Mouse (Mus musculus) adipocyte (in vitro differentiated cells): ENCODE measurements around the gene Tmem242.
"Not testable (repeated sequence)": the region's sequence is repeated elsewhere in the genome, so short reads cannot be mapped to it uniquely, and the experiment has no call there.

Experiments
- DNase-seq: peaks from one replicate; pipeline ENCODE4 v3.0.0-alpha.2; 2016; ENCODE audit warnings: low spot score

Gene Tmem242

DNA sequence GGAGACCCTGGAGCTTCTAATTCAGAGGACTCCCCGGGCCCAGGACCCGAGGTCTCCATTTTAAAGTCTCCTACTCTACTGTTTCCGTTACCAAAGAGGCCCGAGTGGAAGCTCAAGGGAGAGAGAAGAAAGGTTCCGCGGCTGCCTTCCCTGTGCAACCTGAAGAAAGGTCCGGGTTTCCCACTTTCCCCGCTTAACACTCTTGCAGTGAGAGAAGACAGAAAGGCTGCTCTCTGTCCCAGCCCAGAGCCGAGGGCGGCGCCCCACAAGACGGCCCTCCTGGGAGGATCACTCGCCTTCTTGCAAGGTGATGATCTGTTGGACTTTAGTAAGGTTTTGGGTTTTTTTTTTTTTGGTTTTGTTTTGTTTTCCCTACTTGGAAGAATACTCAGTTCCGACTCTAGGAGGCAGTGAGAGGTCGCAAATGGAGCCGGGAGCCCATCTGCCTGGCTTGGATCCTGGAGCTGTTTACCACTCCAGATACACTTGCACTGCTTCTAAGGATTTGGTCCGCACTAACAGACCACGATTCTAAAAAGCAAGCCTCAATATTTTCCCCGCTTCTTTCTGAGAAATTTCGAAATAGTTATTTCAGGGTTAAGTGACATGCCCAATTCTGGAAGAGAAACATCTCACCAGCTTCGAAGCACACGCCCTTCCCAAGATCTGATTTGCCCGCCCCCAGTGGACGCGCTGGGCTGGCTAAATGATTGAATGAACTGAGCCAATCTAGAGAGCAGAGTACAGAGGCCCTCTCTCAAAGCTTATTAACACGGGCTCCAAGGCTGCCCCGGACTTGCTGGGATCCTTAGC is at the start of gene Tmem242:
TSS of gene Tmem242 (minus strand) at position 101 of the 813 bp plus-strand sequence.
- peak; percentile 96 for DNase-seq

DNA sequence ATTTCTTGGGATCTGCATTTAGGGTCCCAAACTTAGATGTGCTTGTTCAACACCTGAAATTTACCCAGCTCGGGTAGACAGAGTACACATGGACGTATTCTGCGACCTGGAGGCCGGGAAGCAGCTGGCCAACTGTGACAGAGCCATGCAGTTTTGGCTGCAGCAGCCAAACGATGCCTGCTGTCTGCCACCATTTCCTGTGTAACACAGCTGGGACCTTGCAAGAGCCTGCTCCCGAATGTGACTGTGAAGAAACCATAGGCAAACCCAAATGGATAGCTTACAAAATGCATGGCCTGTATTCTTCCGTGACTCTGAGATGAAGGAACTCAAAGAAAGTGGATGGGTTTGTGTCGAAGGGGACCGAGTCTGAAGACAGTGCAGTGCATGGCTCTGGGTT is 48.1 kb upstream of the Tmem242 start:
- DNase-seq, result no peak

DNA sequence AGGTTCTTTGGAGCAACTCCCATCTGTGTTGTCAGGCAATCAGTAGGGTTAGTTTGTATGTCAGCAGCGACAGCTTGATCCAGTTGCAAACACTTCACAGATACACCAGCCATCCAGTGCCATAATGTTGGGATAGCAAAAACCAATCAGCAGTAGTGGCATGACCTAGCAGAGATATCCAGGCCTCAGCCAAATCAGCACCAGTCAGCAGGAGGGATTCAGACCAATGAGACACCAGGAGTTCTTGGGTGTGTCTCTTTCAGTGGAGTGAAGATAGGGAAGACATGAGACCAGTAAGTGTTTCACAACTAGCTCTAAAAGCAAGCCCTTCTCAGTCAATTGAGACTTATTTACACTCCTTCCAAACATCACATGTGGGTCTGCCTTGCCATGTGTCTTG is 44.6 kb upstream of the Tmem242 start:
- no peak for DNase-seq

DNA sequence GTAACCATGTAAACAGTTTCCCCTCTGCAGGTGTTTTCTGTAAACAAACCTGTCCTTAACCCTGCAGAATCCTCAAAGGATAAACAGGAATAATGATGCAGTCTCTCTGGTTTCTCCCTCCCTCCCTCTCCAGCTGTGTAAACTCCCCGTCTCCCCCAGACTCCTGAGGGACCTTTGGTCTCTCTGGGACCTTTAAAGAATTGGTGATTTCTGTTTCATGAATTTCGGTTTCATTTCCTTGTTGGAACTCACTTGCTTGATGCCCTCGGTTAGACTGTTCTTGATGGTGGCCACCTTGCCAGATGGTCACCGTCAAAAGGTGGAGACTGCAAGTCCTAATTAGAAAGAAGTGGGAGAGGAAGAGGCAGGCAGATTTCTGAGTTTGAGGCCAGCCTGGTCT is 43.4 kb upstream of the Tmem242 start:
- no peak for DNase-seq

DNA sequence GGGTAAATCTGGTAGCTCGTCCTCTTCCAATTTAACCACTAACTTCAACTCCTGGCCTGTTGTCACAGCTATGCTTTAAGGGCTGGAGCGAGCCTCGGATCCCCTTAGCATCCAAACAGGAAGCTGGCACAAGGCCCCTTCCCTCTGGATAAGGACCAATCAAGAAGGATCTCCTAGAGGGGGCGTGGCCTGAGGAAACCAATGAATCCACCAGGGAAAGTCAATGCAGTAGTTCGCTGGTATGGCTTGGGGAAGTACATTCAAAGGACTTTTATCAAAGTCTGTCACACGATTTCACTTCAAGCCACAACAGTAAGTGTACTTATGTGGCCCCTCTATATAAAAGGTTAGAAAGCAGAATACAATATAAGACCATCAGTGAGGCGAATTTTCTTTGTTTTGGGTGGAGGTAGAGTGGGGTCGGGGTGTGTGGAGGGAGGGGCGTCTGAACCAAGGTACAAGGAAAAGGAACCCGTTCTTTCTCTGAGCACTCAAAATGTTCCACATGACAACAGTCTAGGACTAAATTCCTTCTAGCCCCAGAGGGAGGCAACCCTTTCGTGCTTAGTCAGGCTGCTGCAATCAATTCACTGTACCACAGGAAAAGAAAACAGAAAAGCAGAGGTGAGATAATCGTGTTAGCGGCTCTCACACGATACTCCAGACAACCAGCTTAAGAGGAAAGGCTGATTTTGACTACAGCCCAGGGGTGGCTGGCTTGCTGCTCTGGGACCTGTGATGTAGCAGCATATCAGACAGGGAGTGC is 36.1 kb upstream of the Tmem242 start:
- no peak for DNase-seq

DNA sequence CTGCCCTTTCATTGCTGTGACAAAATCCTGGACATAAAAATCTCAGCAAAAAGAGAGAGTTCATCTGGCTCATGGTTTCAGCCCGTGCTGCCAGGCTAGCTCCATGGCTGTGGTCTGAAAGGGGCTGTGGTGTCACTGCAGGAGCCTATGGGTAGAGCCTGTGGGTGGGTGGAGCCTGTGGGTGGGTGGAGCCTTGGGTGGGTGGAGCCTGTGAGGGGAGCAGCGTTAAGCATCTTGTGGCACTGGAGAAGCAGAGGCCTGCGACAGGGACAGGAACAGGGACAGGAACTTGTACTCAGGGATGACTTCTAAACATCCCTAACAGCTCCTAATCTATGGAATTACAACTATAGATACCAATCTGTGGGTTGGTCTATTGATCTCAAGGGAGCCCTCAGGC is 32.2 kb upstream of the Tmem242 start:
- DNase-seq, result no peak

DNA sequence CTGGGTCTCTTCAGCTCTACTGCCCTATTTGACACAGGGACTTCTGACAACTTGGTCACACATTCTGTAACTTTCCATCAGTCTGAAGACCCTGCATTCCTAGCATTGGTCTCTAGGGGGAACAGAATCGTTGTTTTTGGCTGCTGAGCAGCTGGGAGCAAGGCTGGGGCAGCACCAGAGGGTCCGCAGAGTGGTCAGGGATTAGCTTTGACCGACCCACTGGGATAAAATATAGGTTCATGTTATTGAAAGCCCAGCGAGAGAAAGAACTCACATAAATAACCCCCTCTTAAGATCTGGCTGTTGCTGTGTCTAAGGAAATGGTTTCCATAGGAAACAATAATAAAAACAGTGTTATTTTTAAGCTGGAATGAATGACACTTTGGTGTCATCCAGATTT is 27.1 kb upstream of the Tmem242 start:
- DNase-seq, result no peak

DNA sequence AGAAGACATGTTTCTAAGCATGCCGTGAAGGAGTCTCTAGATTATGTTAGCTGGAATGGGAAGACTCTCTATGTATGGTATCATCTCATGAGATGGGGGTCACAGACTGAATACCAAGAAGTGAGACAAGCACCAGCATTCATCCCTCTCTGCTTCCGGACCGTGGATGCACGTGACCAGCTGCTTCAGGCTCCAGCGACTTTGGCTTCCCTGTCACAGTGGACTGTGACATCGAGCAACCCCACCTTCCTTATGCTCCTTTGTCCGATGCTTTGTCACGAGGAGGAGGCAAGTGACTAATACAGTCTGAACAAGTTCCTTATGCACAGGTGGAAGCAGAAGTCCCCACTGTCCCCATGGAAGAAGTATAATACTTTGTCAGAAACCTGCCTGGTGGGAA is 26.7 kb upstream of the Tmem242 start:
- DNase-seq, result no peak

DNA sequence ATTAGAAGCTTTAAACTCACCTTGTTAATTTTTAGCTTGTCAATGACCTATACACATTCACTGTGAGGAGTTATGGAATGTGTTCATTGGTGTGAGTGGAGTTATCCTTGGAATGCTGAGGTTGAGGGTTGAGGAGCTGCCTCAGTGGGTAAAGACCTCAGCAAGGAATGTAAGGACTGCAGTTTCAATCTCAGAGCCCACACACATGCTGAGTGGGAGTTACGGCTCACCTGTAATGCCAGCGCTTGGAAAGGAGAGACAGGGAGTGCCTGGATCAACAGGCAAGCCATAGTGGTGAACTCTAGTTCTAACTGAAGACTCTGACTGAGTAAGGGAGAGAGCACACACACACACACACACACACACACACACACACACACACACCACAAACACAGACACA is 23.9 kb upstream of the Tmem242 start:
- no peak for DNase-seq

DNA sequence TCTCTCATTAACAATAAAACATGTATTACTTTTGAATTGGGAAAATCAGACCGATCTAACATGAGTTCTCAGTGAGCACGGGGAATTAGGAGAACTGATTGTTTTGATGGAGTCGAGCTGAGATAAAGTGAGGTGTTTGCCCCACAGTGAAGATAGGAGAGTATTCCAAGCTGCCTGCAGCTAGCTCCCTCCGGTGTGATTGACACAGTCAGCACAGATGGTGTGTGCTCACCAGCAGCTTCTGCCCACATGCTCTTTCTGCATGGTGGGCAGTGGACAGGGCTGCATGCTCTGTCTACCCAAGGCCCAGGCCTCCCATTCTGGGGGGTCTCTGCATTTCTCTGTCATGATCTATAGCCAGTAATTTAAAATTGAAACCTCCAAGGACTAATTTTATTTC is 13.6 kb upstream of the Tmem242 start:
- DNase-seq, result no peak

DNA sequence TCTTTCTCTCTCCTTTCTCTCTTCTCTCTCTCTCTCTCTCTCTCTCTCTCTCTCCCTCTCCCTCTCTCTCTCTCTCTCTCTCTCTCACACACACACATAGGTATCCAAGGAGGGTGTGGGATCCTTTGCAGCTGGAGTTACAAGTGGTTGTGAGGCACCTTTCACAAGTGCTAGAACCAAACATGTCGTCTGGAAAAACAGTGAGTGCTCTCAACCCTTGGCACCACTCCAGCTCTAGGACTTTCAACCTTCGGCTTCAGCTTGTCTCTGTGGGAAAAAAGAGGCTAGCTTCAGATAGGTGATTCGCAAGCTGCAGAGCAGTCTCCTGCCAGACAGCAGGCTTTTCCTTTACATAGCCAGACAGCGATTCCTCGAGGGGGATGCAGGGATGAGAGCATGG is 3.7 kb upstream of the Tmem242 start:
- no peak for DNase-seq

DNA sequence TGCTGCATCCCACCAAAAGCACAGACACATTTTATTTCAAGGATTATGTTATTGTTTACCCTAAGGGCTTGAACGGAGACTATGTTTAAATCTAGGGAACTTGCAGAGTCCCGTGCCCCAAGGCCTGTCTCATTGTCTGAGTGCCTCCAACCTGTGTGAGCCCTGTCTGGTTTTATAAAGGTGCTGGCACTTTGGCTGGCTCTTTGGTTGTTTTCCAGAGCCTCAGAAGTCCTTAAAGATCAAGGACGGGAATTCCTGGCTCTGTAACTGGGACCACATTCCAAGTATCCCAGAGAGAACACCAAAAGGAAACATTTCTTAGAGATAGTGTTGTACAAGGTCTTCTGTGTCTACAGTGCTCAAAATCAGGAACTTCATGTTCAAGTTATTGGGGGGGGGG is 3.2 kb upstream of the Tmem242 start:
- no peak for DNase-seq

DNA sequence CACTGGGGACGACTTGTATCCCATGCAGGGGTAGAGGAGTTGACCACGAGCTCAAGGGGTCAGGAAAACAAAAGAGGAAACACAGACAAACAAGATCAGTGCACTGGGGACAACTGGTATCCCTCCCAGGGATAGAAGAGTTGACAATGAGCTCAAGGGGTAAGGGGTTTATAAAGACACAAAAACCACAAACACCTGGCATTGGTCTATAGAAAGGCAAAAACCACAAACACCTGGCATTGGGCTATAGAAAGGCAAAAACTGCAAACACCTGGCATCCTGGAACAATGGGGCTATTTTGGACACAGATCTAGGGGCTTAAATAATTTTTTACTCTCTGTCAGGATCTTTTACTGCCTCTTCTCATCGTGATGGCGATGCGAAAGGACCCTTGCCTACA is 2.3 kb upstream of the Tmem242 start:
- not testable (repeated sequence) for DNase-seq

DNA sequence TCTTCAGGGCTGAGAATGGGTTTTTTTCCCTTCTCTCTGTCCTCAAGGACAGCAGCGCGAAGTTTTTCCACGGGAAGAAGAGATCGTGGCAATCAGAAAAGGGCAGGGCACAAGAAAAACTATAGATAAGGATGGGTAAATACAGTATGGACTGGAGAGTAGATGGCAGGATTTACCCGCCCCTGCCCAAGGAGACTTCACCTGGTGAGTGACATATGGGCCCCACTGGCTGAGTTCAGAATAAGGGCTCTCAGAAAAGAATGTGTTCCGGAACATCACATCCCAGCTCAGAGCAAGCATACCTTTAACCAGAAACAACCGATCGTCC is 264 bp downstream of the Tmem242 start:
- DNase-seq, result no peak

DNA sequence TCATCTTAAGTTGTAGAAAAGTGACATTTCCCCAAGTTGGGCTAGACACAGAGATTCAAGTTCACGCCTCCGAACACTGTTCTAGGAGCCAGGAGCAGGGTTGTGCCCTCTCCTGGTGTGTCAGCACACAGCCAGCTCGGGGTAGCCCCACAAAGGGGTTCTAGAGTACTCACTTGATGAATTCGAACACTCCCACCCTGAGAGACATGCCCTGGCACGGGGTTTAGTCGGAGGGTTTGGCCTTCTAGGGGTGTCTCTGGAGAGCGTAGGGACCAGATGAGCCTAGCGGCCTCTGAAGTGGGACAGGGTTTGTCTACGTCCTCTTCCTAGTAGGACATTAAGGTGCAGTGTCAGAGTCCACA is 10.3 kb downstream of the Tmem242 start:
- DNase-seq, result no peak

DNA sequence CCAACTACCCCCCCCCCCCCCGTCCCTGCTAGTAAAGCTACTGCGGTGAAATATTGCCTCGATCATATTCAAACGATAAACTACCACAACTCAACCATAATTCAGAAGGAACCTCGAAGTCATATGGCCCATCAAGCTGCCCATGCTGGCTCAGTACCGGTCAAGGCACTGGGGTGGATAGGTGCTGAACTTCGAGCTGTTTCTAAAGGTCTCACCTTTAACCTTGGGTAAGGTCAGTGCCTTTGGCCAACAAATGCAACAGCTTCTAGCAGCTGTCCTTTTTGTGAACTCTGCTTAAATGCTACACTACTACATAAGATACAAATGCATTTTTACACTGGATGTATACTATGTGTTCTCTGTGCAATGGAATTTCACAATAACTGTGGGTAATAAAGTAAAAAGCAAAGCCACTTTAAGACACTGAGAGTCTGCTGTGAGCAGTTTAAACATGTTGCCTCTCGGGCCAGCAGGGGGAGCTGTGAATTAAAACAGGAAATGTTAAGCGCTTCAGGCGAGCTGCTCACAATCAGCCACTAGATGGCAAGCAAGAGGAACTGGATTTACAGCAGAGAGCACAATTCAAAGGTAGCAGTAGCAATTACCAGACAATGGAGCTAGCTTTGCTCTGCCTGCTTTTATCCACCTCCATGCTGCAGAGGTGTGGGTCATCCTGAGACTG is 10.8 kb downstream of the Tmem242 start:
- DNase-seq, result peak; percentile 97

DNA sequence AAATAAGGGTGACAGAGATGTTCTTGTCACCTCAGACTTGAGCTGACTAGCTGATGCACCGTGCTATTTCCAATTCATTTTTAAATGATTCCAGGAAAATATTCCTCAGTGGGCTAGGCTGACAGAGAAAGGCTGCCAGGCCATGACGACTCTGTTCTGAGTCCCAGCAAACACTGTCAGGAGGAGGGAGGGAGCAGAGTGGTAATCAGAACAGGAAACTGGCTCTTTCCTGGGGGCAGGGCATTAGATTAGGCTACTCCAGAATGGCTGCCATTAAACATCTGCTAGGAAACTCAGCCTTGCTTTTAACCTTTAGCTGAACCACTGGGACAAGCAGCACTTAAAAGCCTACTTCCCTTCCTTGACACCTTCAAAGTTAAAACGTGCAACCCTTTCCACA is 14.9 kb downstream of the Tmem242 start:
- no peak for DNase-seq

DNA sequence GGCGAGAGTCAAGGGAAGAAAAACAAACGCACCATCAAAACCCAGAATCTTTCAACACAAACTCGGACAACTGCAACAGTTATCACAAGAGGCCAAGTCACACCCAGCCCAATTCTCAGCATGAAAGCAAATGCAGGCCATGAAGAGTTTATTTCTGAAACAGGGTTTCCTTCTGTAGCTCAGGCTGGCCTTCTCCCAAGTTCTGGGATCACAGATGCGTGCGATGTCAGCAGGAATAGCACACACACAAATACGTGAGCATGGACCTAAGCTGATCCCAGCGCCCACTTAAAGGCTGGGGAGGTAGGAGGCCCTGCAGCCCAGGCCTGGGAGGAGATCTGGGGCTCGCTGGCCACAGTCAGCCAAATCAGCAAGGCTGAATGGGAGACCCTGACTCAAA is 15.9 kb downstream of the Tmem242 start:
- peak; percentile 11 for DNase-seq

DNA sequence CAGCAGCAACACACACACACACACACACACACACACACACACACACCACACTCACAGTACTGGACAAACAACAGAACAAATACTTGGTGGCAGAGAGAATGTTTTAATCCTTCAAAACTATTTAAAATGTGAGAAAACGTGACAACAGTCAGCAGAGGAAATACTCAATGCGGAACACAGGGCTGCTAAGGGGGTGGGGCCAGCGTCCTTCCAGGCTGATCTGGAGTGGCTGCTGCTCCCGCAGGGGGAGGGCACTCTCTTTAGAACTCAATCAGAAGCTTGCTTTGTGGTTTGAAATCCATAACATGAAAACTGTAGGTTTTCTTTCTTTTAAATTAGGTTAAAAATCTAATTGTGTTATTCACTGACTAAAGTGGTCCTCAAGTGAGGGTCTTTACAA is 18.2 kb downstream of the Tmem242 start:
- no peak for DNase-seq

DNA sequence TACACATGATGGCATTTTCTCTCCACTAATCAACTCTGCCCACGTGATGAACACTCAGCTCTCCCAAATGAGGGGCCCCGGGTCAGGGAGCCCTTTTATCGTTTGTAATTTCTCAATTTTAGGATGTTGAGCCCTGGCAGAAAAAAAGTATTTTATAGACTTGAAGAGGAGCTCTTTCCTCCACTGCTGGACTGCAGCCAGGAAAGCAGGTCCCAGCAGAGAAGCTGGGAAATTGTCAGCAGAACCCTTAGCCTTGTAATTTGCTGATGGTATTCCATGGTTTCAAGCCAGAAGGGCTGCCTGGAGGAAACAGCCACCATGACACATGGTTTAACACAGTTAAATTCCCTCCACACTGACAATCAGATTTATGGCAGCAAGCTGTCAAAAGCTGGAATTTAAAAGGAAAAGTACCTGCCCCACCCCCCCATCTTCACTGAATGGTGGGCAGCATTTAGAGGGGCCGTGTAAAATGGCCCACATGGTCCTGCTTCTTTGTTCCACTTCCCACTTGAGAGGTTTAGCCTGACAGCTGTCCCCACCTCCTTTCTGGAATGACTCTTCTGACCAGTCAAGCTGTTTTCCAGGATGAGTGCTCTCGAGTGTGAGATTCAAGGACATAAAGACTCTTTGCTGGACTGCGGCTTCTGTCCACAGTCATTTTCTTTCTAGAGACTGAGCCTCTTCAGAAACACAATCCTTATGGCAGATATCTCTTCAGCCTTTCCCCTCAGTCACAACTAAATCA is 20.1 kb downstream of the Tmem242 start:
- DNase-seq, result no peak

DNA sequence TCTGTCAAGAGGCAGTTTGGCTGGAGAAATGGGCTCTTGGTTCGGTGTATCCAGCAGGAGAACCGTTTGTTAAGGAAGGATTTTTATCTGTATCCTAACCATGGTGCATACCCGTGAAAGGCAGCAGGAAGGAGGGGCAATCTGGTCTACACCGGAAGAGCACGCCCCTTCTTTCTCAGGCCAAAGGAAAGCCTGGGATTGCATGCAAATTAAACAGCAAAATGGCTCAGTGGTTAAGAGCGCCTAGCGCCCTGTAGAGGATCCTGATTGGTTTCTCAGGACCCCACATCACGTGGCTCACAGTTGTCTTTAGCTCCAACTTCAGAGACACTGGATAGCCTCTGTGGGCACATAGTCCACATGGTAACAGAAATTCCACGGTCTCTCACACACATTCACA is 21.0 kb downstream of the Tmem242 start:
- no peak for DNase-seq

DNA sequence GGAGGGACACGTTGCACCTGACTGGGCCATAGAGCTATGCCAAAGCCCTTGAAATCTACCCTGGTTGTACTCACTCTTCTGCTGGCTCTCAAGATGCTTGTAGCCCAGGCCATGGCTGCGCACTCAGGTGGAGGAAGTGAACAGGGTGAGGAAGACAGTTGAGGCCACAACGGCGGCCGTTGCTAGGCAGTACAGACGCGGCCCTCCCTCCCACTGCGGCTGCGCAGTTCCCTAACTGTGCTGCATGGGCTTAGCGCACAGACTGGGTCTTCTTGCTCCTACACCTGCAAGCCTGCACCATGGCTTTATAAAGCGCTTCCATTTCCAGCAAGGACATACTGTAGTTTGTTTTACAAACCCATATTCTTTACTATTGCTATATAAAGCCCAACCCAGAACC is 21.5 kb downstream of the Tmem242 start, which contains the start of gene Ldhal6b:
TSS of gene Ldhal6b (minus strand) at position 223 of the 400 bp plus-strand sequence.
- DNase-seq, result no peak
